Mouse (Mus musculus) gastrocnemius, postnatal 25 days (tissue): ENCODE data around the gene Mboat1. TPM values are rescaled to one million over a fixed set of nuclear protein-coding genes. Genes with fewer than 3 reads are reported as not detected.

Source experiments
- DNase-seq: peaks from one replicate; pipeline ENCODE4 v3.0.0; 2022
- total RNA-seq, 2 experiments: library from RNA; stranded (reverse); gene quantifications; 1 replicate in 1 of 2; 2 replicates in 1 of 2; pipeline ENCODE4 v1.2.3; 2021

Gene Mboat1
- total RNA-seq, 2 experiments from 2014 or later, result 1.7 to 2.5 TPM

- no peak for DNase-seq
Observed at GRCm38 (mm10) chr13:30250341-30250905, 114.1 kb downstream of the Mboat1 start.

GRCm38 (mm10) chr13:30251431-30251830 lies 115.1 kb downstream of the Mboat1 start:
- no peak for DNase-seq

GRCm38 (mm10) chr13:30252692-30253091 lies 116.4 kb downstream of the Mboat1 start:
- no peak for DNase-seq

- peak; percentile 52 for DNase-seq
Observed at GRCm38 (mm10) chr13:30253636-30254264, 117.5 kb downstream of the Mboat1 start.

GRCm38 (mm10) chr13:30254421-30254820 lies 118.1 kb downstream of the Mboat1 start:
- DNase-seq, result no peak

- no peak for DNase-seq
Observed at GRCm38 (mm10) chr13:30258802-30259201, 122.5 kb downstream of the Mboat1 start.

GRCm38 (mm10) chr13:30259326-30259725 lies 123.0 kb downstream of the Mboat1 start:
- DNase-seq, result no peak

GRCm38 (mm10) chr13:30259912-30260560 lies 123.7 kb downstream of the Mboat1 start:
- DNase-seq, result peak; percentile 55

GRCm38 (mm10) chr13:30263681-30264080 lies 127.4 kb downstream of the Mboat1 start:
- no peak for DNase-seq

- DNase-seq, result no peak
Observed at GRCm38 (mm10) chr13:30264303-30264702, 128.0 kb downstream of the Mboat1 start.

GRCm38 (mm10) chr13:30264765-30265164 lies 128.5 kb downstream of the Mboat1 start:
- no peak for DNase-seq

- DNase-seq, result no peak
Observed at GRCm38 (mm10) chr13:30266036-30266435, 129.7 kb downstream of the Mboat1 start.

GRCm38 (mm10) chr13:30272040-30272686 lies 135.9 kb downstream of the Mboat1 start:
- DNase-seq, result no peak

Other genes starting within 250 kb of the Mboat1 start
- 10 to 100 TPM in 1 of 2 experiments, 1 to 10 TPM in 1; 7.8 to 10.2 TPM for gene E2f3, start 150.4 kb upstream of the Mboat1 start, total RNA-seq
- 1 to 10 TPM; 3.6 to 4.4 TPM for gene Agtr1a, start 200.0 kb downstream of the Mboat1 start, total RNA-seq